Mouse (Mus musculus) brown adipose tissue, adult 24 weeks (tissue): ENCODE measurements around the gene Lrrc29. TPM values are rescaled to one million over a fixed set of nuclear protein-coding genes. Genes with fewer than 3 reads are reported as not detected.

ENCODE experiments used
- polyA plus RNA-seq: library from polyadenylated mRNA; stranded (reverse); fragments of >200 nt; gene quantifications from 2 replicates; pipeline ENCODE4 v1.2.4, GENCODE M21; 2012; ENCODE audit not compliant: missing spikeins, insufficient read depth, insufficient read length

Gene Lrrc29
- polyA plus RNA-seq, 1 experiment: 0.99 TPM

Other genes with a start within 250 kb of the Lrrc29 start
- gene Ces3b, start 242.5 kb downstream of the Lrrc29 start, polyA plus RNA-seq: not detected in 2 replicates
- not detected in 2 replicates for gene Ces4a, start 194.5 kb downstream of the Lrrc29 start, polyA plus RNA-seq
- gene Cbfb, start 155.6 kb downstream of the Lrrc29 start, polyA plus RNA-seq: 14.0 and 14.7 TPM in 2 replicates
- gene D230025D16Rik, start 101.1 kb downstream of the Lrrc29 start, polyA plus RNA-seq: 15.1 and 17.8 TPM in 2 replicates
- 1.9 and 2.8 TPM in 2 replicates for gene B3gnt9, start 71.1 kb downstream of the Lrrc29 start, polyA plus RNA-seq
- gene Tradd, start 61.7 kb downstream of the Lrrc29 start, polyA plus RNA-seq: 5.1 TPM in 2 replicates
- 2.0 TPM in 2 replicates for gene Fbxl8, start 61.6 kb downstream of the Lrrc29 start, polyA plus RNA-seq
- gene Hsf4, start 56.5 kb downstream of the Lrrc29 start, polyA plus RNA-seq: 5.0 and 6.9 TPM in 2 replicates
- gene Nol3, start 50.1 kb downstream of the Lrrc29 start, polyA plus RNA-seq: 57.4 and 71.2 TPM in 2 replicates
- 0.63 and 1.4 TPM in 2 replicates for gene 4931428F04Rik, start 36.4 kb downstream of the Lrrc29 start, polyA plus RNA-seq
- gene Exoc3l, start 30.2 kb downstream of the Lrrc29 start, polyA plus RNA-seq: 0.83 and 3.3 TPM in 2 replicates
- gene E2f4, start 28.6 kb downstream of the Lrrc29 start, polyA plus RNA-seq: 22.5 and 27.0 TPM in 2 replicates
- 1.1 and 4.7 TPM in 2 replicates for gene Elmo3, start 20.7 kb downstream of the Lrrc29 start, polyA plus RNA-seq
- 60.5 and 72.6 TPM in 2 replicates for gene Tmem208, start 76 bp upstream of the Lrrc29 start, polyA plus RNA-seq
- gene Fhod1, start 21.7 kb upstream of the Lrrc29 start, polyA plus RNA-seq: 2.1 and 3.3 TPM in 2 replicates
- 0.24 TPM in 1 of 2 replicates, not detected in the other for gene Slc9a5, start 22.6 kb upstream of the Lrrc29 start, polyA plus RNA-seq
- gene Plekhg4, start 47.0 kb upstream of the Lrrc29 start, polyA plus RNA-seq: not detected in 2 replicates
- not detected in 2 replicates for gene Kctd19, start 87.2 kb upstream of the Lrrc29 start, polyA plus RNA-seq
- 0.88 and 1.0 TPM in 2 replicates for gene Lrrc36, start 87.3 kb upstream of the Lrrc29 start, polyA plus RNA-seq
- gene Tppp3, start 145.2 kb upstream of the Lrrc29 start, polyA plus RNA-seq: 29.6 and 45.2 TPM in 2 replicates
- gene Zdhhc1, start 170.6 kb upstream of the Lrrc29 start, polyA plus RNA-seq: 8.7 and 10.2 TPM in 2 replicates
- gene Hsd11b2, start 192.5 kb upstream of the Lrrc29 start, polyA plus RNA-seq: not detected in 2 replicates
- 52.7 and 65.1 TPM in 2 replicates for gene Atp6v0d1, start 239.8 kb upstream of the Lrrc29 start, polyA plus RNA-seq